ENCODE assay signal across 9 mouse cellular contexts in the genomic region with DNA sequence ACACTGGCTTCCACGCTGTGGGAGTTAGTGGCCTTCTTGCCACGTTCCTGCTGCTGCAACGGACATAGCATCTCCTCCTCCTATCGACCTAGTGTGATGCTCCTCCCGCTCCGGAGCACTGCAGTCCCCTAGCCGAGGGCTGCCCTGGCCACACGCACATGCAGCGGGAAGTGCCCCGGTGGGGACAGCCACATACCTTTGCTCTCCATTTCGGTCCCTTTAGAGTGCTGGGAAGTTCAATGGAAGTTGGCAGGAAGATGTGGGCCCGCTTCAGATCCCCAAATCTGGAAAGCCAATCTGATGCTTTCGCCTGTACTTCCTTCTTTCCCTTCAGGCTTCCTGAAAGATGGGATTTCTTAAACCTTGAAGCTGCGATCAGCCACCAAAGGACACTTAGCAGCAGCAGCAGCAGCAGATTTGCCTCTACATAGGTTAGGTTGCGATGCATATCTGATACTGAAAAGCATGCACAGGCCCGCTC. TPM values are rescaled to one million over a fixed set of nuclear protein-coding genes. Genes with fewer than 3 reads are reported as not detected.
DNase-seq lines count a peak whose midpoint lies in the region; ATAC-seq lines count a peak whose summit lies in the region.
"Had no signal": no experiment of that assay in that cellular context is flagged by ENCODE, and none has a peak within 500 bp of the region (broad histone marks: within the 10 kb centered on the region; RNA-seq: fewer than 3 reads in every experiment).

Fgf12 (minus strand) TSS at position 431 of the 481 bp plus-strand sequence.

- H3K27ac ChIP-seq in embryonic facial prominence, embryonic 11.5 days (replicated peaks; ENCODE audit: low read depth, low read length), result no peak within 1 kb of the TSS

- DNase-seq in left cerebral cortex, adult 18-20 months (ENCODE audit: low spot score in 2 of 2), result peak; percentile 19 to 49
- no peak for DNase-seq in left cerebral cortex, adult 11 months (ENCODE audit: low spot score)
- DNase-seq in embryonic facial prominence, embryonic 11.5 days (ENCODE audit: low spot score), result no peak
- peak; percentile 3 to 6 for DNase-seq in heart, postnatal 10 days
- peak; percentile 39 for DNase-seq in left cerebral cortex, postnatal 14 days (ENCODE audit: low spot score in 2 of 2)
- DNase-seq in right cerebral cortex, postnatal 10 days (ENCODE audit: low spot score in 2 of 2), result peak; percentile 36 to 52
- DNase-seq in adrenal gland, postnatal 25 days, result no peak

- intact Hi-C loops in heart, postnatal 10 days (cut with DNase I), result no loop called here
- intact Hi-C loops in left cerebral cortex, postnatal 14 days (cut with DNase I), result loop anchor here (5.0 kb wide), 1 partner anchor 155 kb away; no protein-coding TSS in a partner anchor

- H3K4me3 ChIP-seq in embryonic facial prominence, embryonic 11.5 days (ENCODE audit: low read depth, low read length), result peak within 1 kb of the TSS; percentile 27

- ATAC-seq in embryonic facial prominence, embryonic 11.5 days (replicated peaks; ENCODE audit: insufficient number of reproducible peaks, low FRiP score, low TSS enrichment, low read depth), result no peak; the same call in 1 of the 2 replicates
- no peak for ATAC-seq in monocyte, adult 5-6 weeks (replicated peaks; ENCODE audit: insufficient number of reproducible peaks, low FRiP score, low TSS enrichment, poor library complexity, severe bottlenecking)
- ATAC-seq: Patski had no signal

- peak within 1 kb of the TSS; percentile 37 for H3K9ac ChIP-seq in embryonic facial prominence, embryonic 11.5 days (replicated peaks; ENCODE audit: low read length)

- no peaks in the 10 kb centered on the region for H3K27me3 ChIP-seq in embryonic facial prominence, embryonic 11.5 days (ENCODE audit: control insufficient read depth, insufficient read depth, low read length)

- H3K36me3 ChIP-seq in embryonic facial prominence, embryonic 11.5 days (replicated peaks; ENCODE audit: control insufficient read depth, insufficient read depth, low read depth, low read length), result no peaks in the 10 kb centered on the region

- under 1% methylated on average over 16 of the region's 16 CpGs for WGBS in embryonic facial prominence, embryonic 11.5 days

- peak within 1 kb of the TSS; percentile 52 for H3K4me2 ChIP-seq in embryonic facial prominence, embryonic 11.5 days (ENCODE audit: low read depth, low read length)

- H3K9me3 ChIP-seq in embryonic facial prominence, embryonic 11.5 days (replicated peaks; ENCODE audit: control insufficient read depth, low read length), result no peaks in the 10 kb centered on the region

- no peaks in the 10 kb centered on the region for H3K4me1 ChIP-seq in embryonic facial prominence, embryonic 11.5 days (ENCODE audit: control insufficient read depth, insufficient read depth, low read length)

RNA-seq across cellular contexts. Expression of gene Fgf12, which starts in this region (rescaled TPM):
- 100 to 1,000 TPM; 287 to 324 TPM for total RNA-seq in left cerebral cortex, adult 18-20 months (2021)
- polyA plus RNA-seq in embryonic facial prominence, embryonic 11.5 days (2014; fragmentation: Nextera tagmentation; extraction: Ambion mirVana), result 3.4 and 5.0 TPM in 2 replicates
- 10 to 100 TPM in 1 of 2 experiments, 1 to 10 TPM in 1; 9.1 to 26.9 TPM for total RNA-seq in heart, postnatal 10 days (2021)
- 100 to 1,000 TPM; 284 to 306 TPM for total RNA-seq in left cerebral cortex, postnatal 14 days (2021)
- 4.4 and 4.5 TPM in 2 replicates for total RNA-seq in adrenal gland, postnatal 25 days (2021)
- not detected in 3 replicates for total RNA-seq in monocyte, adult 5-6 weeks (2017)
- polyA plus RNA-seq: Patski had no signal

Comparison
In these comparisons a context has a peak if more than half of its experiments do, and no peak if none do; other contexts are left out.
1. RNA of gene Fgf12 (total RNA-seq): 287 to 324 TPM in left cerebral cortex, adult 18-20 months and 284 to 306 TPM in left cerebral cortex, postnatal 14 days; 9.1 to 26.9 TPM in heart, postnatal 10 days, 4.4 to 4.5 TPM in adrenal gland, postnatal 25 days and not detected in monocyte, adult 5-6 weeks; every median in the first group is over 10 times any median in the second.
2. DNase-seq: peak in left cerebral cortex, adult 18-20 months (2 of 2), heart, postnatal 10 days (2 of 2), left cerebral cortex, postnatal 14 days (2 of 2) and right cerebral cortex, postnatal 10 days (2 of 2); none in left cerebral cortex, adult 11 months (single experiment), embryonic facial prominence, embryonic 11.5 days (single experiment) and adrenal gland, postnatal 25 days (single experiment).